In genomic region chr17:35796835-35797234, GRCm38 (mm10) we compare ENCODE assay signal across 15 mouse cellular contexts.
"Had no signal": no experiment of that assay in that cellular context is flagged by ENCODE, and none has a peak within 500 bp of the region (broad histone marks: within the 10 kb centered on the region; RNA-seq: fewer than 3 reads in every experiment).

No protein-coding gene starts in this region.

- H3K9ac ChIP-seq: limb, embryonic 13.5 days; midbrain, embryonic 13.5 days had no signal

- ATAC-seq: midbrain, embryonic 13.5 days; midbrain, embryonic 16.5 days had no signal

- H3K4me3 ChIP-seq: limb, embryonic 10.5 days; limb, embryonic 13.5 days; midbrain, embryonic 10.5 days; midbrain, embryonic 13.5 days had no signal

- H3K4me1 ChIP-seq: limb, embryonic 10.5 days; limb, embryonic 13.5 days; midbrain, embryonic 10.5 days; midbrain, embryonic 13.5 days had no signal

- H3K27ac ChIP-seq: limb, embryonic 10.5 days; limb, embryonic 13.5 days; midbrain, embryonic 10.5 days; midbrain, embryonic 13.5 days had no signal

- DNase-seq: kidney, adult 11 months; kidney, adult 9 months; kidney, postnatal 14 days; kidney, postnatal 4 days; lung, adult 2 months; lung, postnatal 14 days; lung, postnatal 4 days; thymus, adult 2 months; thymus, postnatal 14 days; thymus, postnatal 4 days had no signal

- H3K4me2 ChIP-seq: limb, embryonic 13.5 days; midbrain, embryonic 13.5 days had no signal

- H3K27me3 ChIP-seq: limb, embryonic 13.5 days; midbrain, embryonic 13.5 days had no signal

- H3K36me3 ChIP-seq: limb, embryonic 10.5 days; limb, embryonic 13.5 days; midbrain, embryonic 10.5 days; midbrain, embryonic 13.5 days had no signal

- H3K9me3 ChIP-seq: limb, embryonic 10.5 days; midbrain, embryonic 13.5 days had no signal
